Mouse (Mus musculus) retina, adult 2 months (tissue): ENCODE data around the gene Slc25a3.

Experiments used
- DNase-seq: peaks from one replicate; pipeline ENCODE4 v3.0.0-alpha.2; 2012; ENCODE audit warnings: low read depth, low spot score

The Slc25a3 gene

DNA sequence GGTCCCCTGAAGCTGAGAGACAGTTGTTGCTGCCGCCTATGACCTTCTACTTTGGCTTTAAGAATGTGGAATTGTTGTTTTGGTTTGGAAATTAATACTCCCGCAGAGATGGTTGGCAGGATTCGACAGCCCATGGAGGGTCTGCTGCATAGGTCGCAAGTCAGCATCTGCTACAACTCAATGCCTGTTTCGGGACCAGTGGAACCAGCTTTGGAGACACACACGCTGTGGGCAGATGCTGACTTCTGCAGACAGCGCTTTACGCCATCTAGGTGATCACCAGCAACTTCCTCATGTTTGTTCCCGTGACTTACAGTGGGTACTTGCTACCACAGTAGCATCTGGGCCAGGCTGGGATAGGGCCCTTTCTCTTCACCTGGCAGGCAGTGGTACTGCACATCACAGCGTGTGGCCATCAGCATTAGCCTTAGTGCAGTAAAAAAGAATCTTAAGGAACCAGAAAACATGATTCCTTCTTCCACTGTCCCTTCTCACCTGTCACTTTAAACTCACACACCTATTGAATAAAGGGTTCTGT, 18.9 kb upstream of the Slc25a3 start:
- DNase-seq: no peak

DNA sequence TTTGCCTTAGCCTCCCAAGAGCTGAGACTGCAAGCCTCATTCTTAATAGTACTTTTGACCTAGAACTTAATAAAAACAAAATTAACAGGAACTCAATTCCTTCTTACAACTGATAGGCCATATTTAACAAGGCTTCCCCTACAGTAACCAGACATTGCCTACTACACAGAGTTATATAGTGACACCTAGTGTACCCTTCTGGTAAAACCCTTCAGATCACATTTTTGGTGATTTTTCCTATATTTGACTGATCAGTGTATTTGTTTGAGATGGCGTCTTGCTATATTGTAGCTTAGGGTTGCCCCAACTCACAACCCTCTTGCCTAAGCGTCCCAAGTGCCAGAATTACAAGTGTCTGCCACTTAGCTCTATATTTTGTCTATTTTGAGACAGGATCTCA, 17.7 kb upstream of the Slc25a3 start:
- DNase-seq: no peak

GRCm38 (mm10) chr10:91139148-91139766, 15.4 kb upstream of the Slc25a3 start:
- DNase-seq: no peak

GRCm38 (mm10) chr10:91138317-91138716, 14.5 kb upstream of the Slc25a3 start:
- DNase-seq: no peak

DNA sequence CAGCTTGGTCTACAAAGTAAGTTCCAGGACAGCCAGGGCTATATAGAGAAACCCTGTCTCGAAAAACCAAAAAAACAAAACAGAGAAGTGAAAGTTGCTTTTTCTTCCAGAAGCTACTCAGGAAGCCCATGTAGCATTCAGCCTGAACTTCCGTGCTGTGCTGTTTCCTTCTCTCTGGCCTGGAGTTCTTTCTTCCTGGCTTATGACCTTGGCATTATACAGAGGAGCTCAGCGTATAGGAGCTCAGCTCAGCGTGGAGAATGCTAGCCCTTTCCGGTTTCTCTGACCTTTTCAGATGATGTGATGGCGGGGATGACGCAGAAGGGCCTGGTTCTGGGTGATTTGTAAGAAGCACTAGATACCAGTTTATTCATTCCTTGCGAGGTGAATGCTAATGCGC, 13.5 kb upstream of the Slc25a3 start:
- no peak for DNase-seq

- DNase-seq: no peak
These were observed 11.6 kb upstream of the Slc25a3 start for GRCm38 (mm10) chr10:91135302-91135972.

- DNase-seq: no peak
These were observed 7.7 kb upstream of the Slc25a3 start for GRCm38 (mm10) chr10:91131565-91131964.

DNA sequence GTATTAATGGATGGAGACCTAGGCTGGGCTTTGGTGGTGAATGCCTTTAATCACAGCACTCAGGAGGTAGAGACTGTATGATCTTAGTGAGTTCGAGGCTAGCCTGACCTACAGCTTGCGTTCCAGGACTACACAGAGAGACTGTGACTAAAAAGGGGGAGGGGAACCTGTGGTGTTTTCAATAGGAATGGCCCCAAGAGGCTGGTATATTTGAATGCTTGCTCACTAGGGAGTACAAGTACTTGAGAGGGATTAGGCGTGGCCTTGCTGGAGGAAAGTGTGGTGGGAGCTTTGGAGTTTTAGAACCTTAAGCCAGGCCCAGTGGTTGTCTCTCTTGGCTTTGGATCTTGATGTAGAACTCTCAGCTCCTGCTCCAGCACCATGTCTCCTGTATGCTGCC, 6.9 kb upstream of the Slc25a3 start:
- DNase-seq: no peak

DNA sequence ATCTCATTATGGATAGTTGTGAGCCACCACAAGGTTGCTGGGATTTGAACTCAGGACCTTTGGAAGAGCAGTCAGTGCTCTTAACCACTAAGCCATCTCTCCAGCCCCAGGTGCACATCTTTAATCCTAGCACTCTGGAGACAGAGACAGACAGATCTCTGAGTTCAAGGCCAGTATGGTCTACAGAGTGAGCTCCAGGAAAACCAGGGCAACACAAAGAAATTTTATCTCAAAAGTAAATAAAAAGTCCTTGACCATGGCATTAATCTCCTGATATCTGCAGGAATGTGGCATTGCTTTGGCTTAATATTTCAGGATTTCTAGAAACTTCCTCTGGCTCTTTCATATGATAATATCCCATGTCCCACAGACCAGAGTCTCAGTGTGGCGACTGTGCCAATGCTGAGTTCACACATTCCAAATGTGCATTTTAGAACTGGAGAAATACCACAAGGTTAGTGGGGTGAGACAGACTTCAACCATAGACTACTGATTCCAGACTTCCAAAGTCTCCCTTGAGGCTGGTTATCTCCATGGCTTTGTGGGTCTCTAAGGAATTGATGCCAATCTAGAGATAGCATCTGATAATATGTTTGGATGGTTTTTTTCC, 4.8 kb upstream of the Slc25a3 start:
- DNase-seq: no peak

GRCm38 (mm10) chr10:91127395-91127794, 3.5 kb upstream of the Slc25a3 start:
- no peak for DNase-seq

- no peak for DNase-seq
These were observed 2.9 kb upstream of the Slc25a3 start for GRCm38 (mm10) chr10:91126618-91127355.

GRCm38 (mm10) chr10:91123281-91123827, 505 bp downstream of the Slc25a3 start:
- no peak for DNase-seq

DNA sequence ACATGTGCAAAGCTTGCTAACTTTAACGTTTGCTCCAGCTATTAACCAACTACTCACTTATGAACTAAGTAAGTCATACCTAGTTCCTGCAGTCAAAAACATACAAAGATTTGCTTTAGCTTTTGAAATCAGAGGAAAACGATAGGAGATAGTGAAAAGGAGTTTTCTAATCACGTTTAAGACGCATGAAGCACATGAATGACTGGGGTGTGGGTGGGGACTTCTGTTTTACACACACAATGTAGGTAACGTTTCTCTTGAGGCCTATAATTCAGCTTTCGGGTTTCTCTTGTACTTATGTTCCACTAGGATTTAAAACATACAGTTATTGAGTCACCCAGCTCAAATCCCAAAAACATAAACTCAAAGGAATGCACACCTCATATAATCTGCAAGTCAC, 1.2 kb downstream of the Slc25a3 start:
- no peak for DNase-seq

DNA sequence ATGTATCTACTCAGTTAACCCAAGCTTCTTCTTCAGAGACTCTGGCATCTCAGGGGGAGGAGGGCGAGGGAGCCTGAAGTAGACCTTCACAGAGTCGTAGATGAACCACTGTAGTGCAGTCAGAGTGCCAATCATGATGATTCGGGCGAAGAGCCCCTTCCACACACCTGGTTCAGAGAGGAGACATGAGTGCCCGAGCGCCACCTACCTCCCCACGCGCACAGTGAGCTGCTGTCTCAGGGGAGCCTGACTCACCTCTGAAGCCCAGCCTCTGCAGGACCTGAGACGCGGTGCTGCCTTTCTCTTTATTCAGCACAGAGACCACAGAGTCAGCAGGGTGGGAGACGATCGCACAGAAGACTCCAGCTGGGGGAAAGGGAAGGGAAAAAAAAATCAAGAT, 6.9 kb downstream of the Slc25a3 start:
- DNase-seq: no peak

GRCm38 (mm10) chr10:91109841-91110240, 14.0 kb downstream of the Slc25a3 start:
- DNase-seq: no peak

- no peak for DNase-seq
These were observed 17.9 kb downstream of the Slc25a3 start for GRCm38 (mm10) chr10:91105981-91106380.

- no peak for DNase-seq
These were observed 20.9 kb downstream of the Slc25a3 start for GRCm38 (mm10) chr10:91102799-91103590.

GRCm38 (mm10) chr10:91101936-91102335, 21.9 kb downstream of the Slc25a3 start:
- DNase-seq: no peak

- no peak for DNase-seq
These were observed 23.8 kb downstream of the Slc25a3 start for GRCm38 (mm10) chr10:91100101-91100500.

GRCm38 (mm10) chr10:91098056-91098455, 25.8 kb downstream of the Slc25a3 start:
- DNase-seq: no peak
